Mouse (Mus musculus): ENCODE results near the gene Vmn2r63. TPM values are rescaled to one million over a fixed set of nuclear protein-coding genes. Genes with fewer than 3 reads are reported as not detected.
"Not testable (repeated sequence)": the region's sequence is repeated elsewhere in the genome, so short reads cannot be mapped to it uniquely, and the experiment has no call there.

The Vmn2r63 gene
- not detected for total RNA-seq (2021)
- long read RNA-seq, experiment 1 = 0 reads
- long read RNA-seq, experiment 2 = 0 reads

DNA sequence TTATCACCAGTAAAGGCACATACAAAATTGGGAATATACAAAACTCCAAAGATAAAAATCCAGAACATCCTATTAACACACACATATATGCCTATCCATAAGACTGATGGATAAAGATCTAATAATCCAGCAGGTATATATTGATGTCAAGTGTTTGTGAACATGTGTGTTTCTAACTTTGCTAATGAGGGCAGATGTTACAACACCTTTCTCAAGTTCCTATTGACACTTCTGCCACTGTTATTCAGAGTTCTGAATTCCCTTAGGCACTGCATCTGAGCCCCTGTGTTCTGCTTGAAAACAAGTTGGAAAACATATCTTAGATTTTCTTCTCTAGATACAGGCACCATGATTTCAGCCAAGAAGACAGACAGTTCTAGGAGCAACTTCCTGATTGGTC lies at the start of gene Vmn2r63:
Gene Vmn2r63 (minus strand): TSS at position 101 of the 400 bp plus-strand sequence.
- intact Hi-C loops (cut with DNase I); DNase-seq: not testable (repeated sequence)

DNA sequence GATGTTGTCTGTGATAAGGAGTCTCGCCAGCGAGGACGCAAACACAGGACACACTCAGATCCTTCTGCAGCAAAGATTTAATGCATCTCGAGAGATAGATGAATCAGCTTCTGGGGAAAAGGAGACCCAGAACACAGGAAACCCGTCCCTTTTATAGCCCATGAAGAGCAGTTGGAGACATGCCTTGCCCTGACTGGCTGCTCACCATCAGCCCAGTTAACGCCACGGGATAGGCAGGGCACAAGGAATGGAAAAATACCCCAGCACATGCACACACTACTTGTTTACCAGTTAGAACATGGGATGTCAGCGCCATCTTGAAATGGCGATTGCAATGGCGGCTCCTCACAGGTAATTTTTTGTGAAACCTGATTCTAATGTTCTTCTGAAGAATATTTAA lies 47.1 kb upstream of the Vmn2r63 start:
- intact Hi-C loops (cut with DNase I) = no loop called here
- no peak for DNase-seq

DNA sequence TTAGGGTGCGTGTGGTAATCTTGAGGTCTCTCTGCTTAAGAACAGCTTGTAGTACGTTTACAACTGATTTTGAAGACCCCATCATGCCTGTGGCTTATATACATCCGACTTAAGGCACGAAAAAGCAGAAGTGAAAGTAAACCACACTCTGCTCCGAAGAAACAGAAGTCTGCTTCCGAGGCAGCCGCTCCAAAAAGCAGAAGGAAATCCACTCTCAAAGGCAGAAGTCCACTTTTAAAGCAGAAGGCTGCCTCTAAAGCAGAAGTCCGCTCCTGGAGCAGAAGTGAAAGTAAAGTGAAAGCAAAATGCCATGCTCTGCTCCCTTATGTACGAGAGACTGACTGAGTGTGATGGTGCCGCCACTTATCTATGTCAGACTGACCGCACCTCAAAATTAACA lies 46.5 kb upstream of the Vmn2r63 start:
- no peak for DNase-seq
- intact Hi-C loops (cut with DNase I) = no loop called here

DNA sequence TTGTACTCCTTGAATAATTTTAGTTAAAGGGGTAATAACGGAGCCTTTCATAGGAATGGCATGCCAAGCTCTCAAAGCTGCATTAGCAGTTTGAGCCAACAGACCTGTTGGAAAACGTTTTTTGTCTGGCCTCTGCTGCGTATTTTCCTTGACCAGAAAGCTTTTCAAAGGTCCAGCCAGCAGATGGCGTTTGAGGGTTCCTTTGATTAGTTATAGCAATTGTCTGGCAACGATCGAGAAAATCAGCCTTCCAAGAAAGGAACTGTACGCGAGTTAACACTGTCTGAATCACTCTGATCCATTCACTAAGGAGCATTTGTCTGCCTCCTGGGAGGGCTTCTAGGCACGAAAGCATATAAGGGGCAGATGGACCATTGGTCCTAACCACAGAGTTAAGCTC lies 31.6 kb upstream of the Vmn2r63 start:
- intact Hi-C loops (cut with DNase I) = no loop called here

DNA sequence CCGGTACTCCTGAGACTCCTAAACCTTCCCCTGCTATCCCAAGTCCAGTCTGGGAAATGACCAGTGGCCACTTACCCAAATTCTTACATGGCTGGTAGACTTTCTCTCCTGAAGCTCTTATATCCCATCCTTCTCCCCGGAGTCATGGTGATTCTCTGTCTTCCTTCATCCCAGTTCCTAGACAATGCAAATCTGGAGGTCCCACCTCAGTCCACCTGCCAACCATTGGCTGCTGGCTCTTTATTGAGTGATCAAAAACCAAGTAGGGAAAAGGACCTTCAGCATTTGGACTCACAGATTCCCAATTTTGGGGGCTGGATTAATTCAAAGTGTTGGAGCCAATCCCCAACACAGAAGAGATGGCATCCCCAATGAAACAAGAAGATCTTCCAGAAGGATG lies 35.6 kb downstream of the Vmn2r63 start:
- DNase-seq = not testable (repeated sequence)

More for the DNA sequence above, 31.6 kb upstream of the Vmn2r63 start:
- DNase-seq = no peak

DNA sequence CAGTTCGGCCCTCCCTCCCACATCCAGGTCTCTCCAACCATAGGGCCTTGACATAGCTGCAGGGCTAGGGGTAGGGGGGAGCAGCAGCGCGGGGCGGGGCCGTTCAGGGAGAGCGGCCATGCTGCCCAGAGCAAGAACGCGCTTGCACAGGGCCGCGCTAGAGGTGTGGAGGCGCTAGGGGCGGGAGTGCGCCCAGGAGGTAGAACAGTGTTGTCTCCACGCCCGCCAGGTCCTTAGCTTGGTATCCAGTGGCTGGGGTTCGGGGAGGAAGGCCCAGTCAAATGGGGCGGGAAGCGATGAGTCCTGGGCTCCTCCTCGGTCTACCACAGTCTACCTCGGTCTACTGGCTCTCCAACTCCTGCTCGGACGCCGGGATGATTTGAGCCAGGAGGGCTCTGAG lies 55.5 kb downstream of the Vmn2r63 start:
- intact Hi-C loops (cut with DNase I) = no loop called here
- no peak for DNase-seq

More for the DNA sequence above, 35.6 kb downstream of the Vmn2r63 start:
- intact Hi-C loops (cut with DNase I) = not testable (repeated sequence)

DNA sequence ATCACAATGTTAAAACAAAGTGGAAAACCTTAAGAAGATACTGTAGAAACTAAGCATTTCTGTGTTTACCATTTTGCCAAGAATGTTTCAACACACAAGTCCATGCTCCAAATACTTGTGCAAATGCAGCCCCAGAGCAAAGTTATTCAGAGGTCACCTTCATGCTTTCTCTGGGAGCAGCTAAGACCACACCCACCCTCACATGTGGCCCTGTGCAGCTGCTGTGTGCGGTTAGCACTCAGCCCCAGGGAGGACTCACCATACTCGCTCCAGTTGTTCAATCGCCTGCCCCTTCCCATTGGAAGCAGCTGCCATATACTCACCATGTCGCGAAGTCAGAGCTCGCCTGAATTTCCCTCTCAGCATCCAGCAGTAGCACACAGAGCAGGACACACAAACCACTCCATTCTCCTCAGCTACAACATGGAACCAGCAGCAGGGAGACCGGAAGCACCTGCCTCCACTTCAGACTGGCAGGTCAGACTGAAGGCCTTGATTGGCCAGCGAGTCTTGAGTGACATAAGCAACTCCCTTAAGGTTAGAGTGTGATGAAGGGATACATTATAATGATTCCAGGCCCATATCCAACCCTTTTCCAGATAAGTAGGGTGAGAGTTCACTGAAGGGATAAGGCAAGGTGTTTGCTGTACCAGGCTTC lies 66.7 kb downstream of the Vmn2r63 start, which contains the start of gene Gm2381:
Gene Gm2381 (minus strand): TSS at position 434 of the 658 bp plus-strand sequence.
- DNase-seq; intact Hi-C loops (cut with DNase I): not testable (repeated sequence)

Small RNAs within 50 kb of the gene (microRNA-seq; reads per million reads assigned to microRNA genes)
- 0 reads per million in 2 experiments for gene Gm23256

Other genes starting within 250 kb of the Vmn2r63 start
- gene Zfp975, start 241.1 kb downstream of the Vmn2r63 start, total RNA-seq (2021) = 1 to 10 TPM; 2.7 to 3.8 TPM
- gene Gm17067, start 206.8 kb downstream of the Vmn2r63 start, total RNA-seq (2021) = not detected
- not detected for gene Vmn2r62, start 140.3 kb downstream of the Vmn2r63 start, total RNA-seq (2021)
- under 1 TPM in 1 of 2 experiments, not detected in 1; 0.10 TPM for gene Gm2381, start 66.6 kb downstream of the Vmn2r63 start, total RNA-seq (2021)
- gene Gm9268, start 84.9 kb upstream of the Vmn2r63 start, total RNA-seq (2021) = not detected
- not detected for gene Zfp936, start 180.4 kb upstream of the Vmn2r63 start, total RNA-seq (2021)

Measured in gastrocnemius, postnatal 36 days (tissue).